Mouse (Mus musculus) neural tube, embryonic 14.5 days (tissue): ENCODE data around the gene Kcmf1. TPM values are rescaled to one million over a fixed set of nuclear protein-coding genes. Genes with fewer than 3 reads are reported as not detected.

Experiments used
- ATAC-seq: fragments of 200-750 bp; cut with Nextera tagmentation; 2 replicates; pipeline ENCODE4 v1.8.0; 2017; ENCODE audit warnings: low read depth, mild to moderate bottlenecking, moderate TSS enrichment, moderate library complexity
- H3K27ac ChIP-seq: fragments of 300-500 bp; sonication (generic); 2 replicates; pipeline ENCODE4 v1.5.1; 2014; ENCODE audit warnings: low read depth, mild to moderate bottlenecking, control low read depth, low read length, moderate library complexity, mixed read lengths
- H3K27me3 ChIP-seq: fragments of 300-500 bp; sonication (generic); 2 replicates; pipeline ENCODE4 v1.6.1; 2014; ENCODE audit warnings: low read length; ENCODE audit not compliant: control insufficient read depth, insufficient read depth
- H3K36me3 ChIP-seq: fragments of 300-500 bp; sonication (generic); 2 replicates; pipeline ENCODE4 v1.6.1; 2014; ENCODE audit warnings: low read length, mixed read lengths; ENCODE audit not compliant: control insufficient read depth, insufficient read depth
- H3K4me1 ChIP-seq: fragments of 300-500 bp; sonication (generic); 2 replicates; pipeline ENCODE4 v1.6.1; 2014; ENCODE audit warnings: low read length; ENCODE audit not compliant: control insufficient read depth, insufficient read depth
- H3K4me2 ChIP-seq: fragments of 300-500 bp; sonication (generic); 2 replicates; pipeline ENCODE4 v1.6.1; 2014; ENCODE audit warnings: mild to moderate bottlenecking, low read depth, low read length, control low read depth
- H3K4me3 ChIP-seq: fragments of 300-500 bp; sonication (generic); 2 replicates; pipeline ENCODE4 v1.5.1; 2014; ENCODE audit warnings: low read depth, low read length, control low read depth, mixed read lengths
- H3K9ac ChIP-seq: fragments of 300-500 bp; sonication (generic); replicated peaks from 2 replicates; pipeline ENCODE4 v1.6.1; 2014; ENCODE audit warnings: low read depth, mild to moderate bottlenecking, control low read depth, low read length, mixed read lengths
- H3K9me3 ChIP-seq: fragments of 300-500 bp; sonication (generic); 2 replicates; pipeline ENCODE4 v1.6.1; 2016; ENCODE audit warnings: low read length; ENCODE audit not compliant: control insufficient read depth
- WGBS: fragments of 180-500 bp; shearing (Covaris S2); extraction: QIAGEN DNeasy Blood & Tissue Kit; methylation state at CpG from one replicate; pipeline ENCODE4 v1.1.7; 2014; 5-methylcytosine and 5-hydroxymethylcytosine counted together
- polyA plus RNA-seq: library from polyadenylated mRNA; unstranded; fragments of >200 nt; fragmentation: Nextera tagmentation; extraction: Ambion mirVana; gene quantifications from 2 replicates; pipeline ENCODE4 v1.2.1, GENCODE M21; 2014

Kcmf1 gene
- polyA plus RNA-seq = 36.3 and 37.1 TPM in 2 replicates

DNA sequence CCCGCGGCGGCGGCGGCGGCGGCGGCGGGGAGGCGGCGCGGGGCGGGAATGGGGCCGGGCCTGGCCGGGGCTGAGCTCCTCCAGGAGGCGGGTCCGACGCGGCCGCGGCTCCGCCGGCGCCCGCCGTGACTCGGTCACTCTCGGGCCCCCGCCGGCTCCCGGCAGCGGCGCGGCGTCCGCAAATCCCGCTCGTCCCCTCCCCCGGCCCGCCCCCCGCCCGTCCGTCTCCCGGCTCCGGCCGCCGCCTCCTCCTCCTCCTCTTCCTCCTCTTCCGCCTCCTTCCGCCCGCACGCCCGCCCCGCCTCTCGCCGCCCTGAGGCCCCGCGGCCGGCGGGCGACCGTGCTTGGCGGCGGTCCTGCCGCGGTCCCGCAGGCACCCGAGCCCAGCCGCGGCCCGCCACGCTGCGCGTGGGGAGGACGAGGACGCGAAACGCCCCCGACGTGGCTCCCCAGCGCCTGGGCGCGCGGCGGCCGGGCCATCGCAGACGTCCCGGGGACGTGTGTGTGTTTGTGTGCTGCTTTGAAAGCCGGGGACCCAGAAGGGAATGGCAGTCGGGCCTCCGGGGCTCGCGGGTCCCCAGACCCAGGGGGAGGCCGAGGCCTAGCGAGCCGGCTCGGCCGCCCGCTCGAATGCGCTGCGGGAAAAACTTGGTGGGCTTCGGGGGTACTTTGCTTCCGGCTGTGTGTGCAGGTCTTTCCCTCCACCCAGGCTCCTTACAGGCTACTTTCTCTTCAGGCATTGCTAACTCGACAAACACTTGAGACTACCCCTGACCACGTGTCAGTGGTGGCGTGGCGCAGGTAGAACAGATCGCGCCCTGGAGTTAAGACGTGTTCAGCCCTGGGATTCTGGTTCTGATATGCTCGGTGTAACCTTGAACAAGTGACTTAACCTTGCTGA is at the start of gene Kcmf1:
Kcmf1 (minus strand) TSS at position 199 of the 901 bp plus-strand sequence.
- H3K4me3 ChIP-seq = peak within 1 kb of the TSS; percentile 96
- under 1% methylated on average over 60 of the region's 113 CpGs for whole genome bisulfite sequencing
- peak within 1 kb of the TSS; percentile 97 for H3K27ac ChIP-seq
- no peaks in the 10 kb centered on the region for H3K9me3 ChIP-seq
- H3K4me2 ChIP-seq = peak within 1 kb of the TSS; percentile 62
- no peaks in the 10 kb centered on the region; the same call in 1 of the 2 replicates for H3K27me3 ChIP-seq
- H3K4me1 ChIP-seq = peaks cover 9% of the 10 kb centered on the region; the same call in 1 of the 2 replicates
- ATAC-seq = peak; percentile 82
- peak within 1 kb of the TSS; percentile 98 for H3K9ac ChIP-seq
- no peaks in the 10 kb centered on the region for H3K36me3 ChIP-seq

DNA sequence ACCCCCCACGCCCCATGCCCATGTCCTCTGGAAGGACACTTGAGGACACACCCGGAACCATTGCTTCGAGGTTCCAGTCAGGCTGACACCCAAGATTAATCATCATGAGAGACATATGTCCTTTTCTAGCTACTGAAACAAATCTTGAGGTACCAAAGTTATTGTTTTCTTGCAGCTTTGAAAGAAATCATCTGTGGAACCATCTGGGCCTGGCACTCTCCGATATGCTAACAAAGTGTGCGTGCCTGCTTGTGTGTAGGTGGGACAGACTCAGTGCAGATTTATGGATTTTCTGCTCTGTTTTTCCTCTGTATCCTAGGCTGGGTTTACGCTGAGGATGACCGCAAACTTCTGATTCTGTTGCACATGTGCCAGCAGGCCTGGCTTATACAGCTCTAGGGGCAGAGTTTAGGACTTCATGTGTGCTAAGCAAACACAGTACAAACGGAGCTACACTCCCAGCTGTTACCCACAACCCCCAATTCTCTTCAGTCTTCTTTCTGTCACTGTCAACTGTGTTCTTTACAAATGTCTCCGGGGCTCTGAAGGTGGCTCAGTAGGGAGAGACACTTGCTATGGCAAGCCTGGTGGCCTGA is 49.5 kb upstream of the Kcmf1 start:
- no peak overlapping the region for H3K4me2 ChIP-seq
- no peaks in the 10 kb centered on the region for H3K4me1 ChIP-seq
- no peak overlapping the region for H3K4me3 ChIP-seq
- H3K27ac ChIP-seq = no peak overlapping the region
- no peak overlapping the region for H3K9ac ChIP-seq
- WGBS = 87% methylated on average over 9 of the region's 9 CpGs
- no peaks in the 10 kb centered on the region for H3K36me3 ChIP-seq
- no peaks in the 10 kb centered on the region for H3K27me3 ChIP-seq
- no peaks in the 10 kb centered on the region for H3K9me3 ChIP-seq
- no peak for ATAC-seq

DNA sequence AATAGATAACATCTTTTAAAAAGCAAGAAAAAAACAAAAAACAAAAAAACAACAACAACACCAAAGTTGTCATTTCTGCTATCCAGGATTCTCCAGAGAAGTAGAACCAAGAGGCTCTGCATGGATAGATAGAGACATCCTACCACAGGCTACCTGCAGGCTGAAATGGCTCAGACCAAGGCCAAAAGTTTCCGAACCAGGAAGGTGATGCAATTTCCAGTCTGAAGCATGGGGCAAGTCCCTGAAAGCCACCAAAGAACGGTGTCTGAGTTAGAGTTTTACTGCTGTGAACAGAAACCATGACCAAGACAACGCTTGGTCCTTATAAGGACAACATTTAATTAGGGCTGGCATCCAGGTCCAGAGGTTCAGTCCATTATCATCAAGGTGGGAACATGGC is 48.6 kb upstream of the Kcmf1 start:
- H3K36me3 ChIP-seq = no peaks in the 10 kb centered on the region
- ATAC-seq = no peak
- no peaks in the 10 kb centered on the region for H3K9me3 ChIP-seq
- H3K27ac ChIP-seq = no peak overlapping the region
- H3K27me3 ChIP-seq = no peaks in the 10 kb centered on the region
- WGBS = 94% methylated on average over 3 of the region's 3 CpGs
- H3K9ac ChIP-seq = no peak overlapping the region
- H3K4me3 ChIP-seq = no peak overlapping the region
- no peaks in the 10 kb centered on the region for H3K4me1 ChIP-seq
- H3K4me2 ChIP-seq = no peak overlapping the region

DNA sequence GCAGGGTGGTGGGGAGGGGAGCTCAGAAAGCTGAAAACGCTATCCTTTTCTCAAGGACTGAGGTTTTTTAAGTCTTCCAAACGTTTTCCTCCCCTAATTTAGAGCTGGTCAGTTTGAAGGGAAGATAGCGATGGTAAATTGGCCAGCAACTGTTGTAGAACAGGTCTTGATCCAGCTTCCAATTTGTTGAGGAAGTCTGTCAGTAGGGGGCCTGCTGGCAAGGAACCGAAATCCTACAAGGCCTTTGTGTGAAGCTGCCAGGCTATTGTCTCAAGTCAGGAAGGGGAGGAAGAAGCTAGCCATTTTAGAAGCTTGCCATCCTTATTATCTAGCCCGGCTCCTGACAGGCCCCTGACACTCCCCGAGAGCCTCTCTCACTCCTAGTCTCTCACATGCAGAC is 48.2 kb upstream of the Kcmf1 start:
- Histone ChIP-seq H3K4me2 (no peak overlapping the region), H3K9ac (no peak overlapping the region), H3K9me3 (no peaks in the 10 kb centered on the region), H3K27ac (no peak overlapping the region), H3K27me3 (no peaks in the 10 kb centered on the region), H3K4me3 (no peak overlapping the region), H3K36me3 (no peaks in the 10 kb centered on the region), H3K4me1 (no peaks in the 10 kb centered on the region)
- no peak for ATAC-seq
- WGBS = 38% methylated on average over 6 of the region's 6 CpGs

DNA sequence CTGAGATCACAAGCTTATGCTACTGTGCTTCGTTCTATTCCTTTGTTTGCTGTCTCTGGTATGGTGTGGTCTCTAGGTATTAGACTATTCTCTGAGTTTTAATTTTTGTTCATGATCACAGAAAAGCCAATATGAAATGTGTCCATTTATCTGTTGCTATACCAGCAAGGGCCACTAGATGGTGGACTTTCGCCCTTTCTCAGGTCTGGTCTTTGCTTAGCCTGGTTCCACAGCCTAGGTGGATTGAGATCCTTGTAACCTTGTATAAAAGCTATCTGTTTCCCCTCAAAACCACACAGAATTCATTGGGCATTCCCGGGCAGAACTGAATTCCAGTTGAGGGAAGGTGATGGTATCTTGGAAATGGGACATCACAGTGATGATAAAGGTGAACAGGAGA is 40.7 kb upstream of the Kcmf1 start:
- Histone ChIP-seq H3K4me2 (no peak overlapping the region), H3K9ac (no peak overlapping the region), H3K4me1 (no peaks in the 10 kb centered on the region), H3K27ac (no peak overlapping the region), H3K36me3 (no peaks in the 10 kb centered on the region), H3K9me3 (no peaks in the 10 kb centered on the region), H3K4me3 (no peak overlapping the region), H3K27me3 (no peaks in the 10 kb centered on the region)
- ATAC-seq = peak; percentile 72
- 11% methylated on average over 3 of the region's 3 CpGs for WGBS

DNA sequence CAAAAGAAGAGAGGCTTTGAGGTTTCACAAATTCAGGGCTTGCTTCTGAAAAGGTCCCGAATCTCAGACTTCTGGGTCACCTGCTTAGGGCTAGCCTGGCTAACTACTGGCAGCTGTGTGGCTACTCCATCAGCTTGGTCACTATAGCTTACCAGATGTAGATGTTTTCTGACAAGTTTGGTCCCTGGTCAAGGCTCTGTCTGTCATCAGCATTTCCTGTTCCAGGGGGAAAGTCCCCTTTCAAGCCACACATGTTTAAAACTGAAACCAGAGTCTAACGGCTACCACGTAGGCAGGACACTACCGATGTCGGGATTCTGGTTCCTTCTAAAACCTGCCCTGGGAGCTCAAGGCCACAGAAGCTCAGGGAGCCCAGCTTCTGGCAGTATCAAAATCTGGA is 38.1 kb upstream of the Kcmf1 start:
- Histone ChIP-seq H3K36me3 (no peaks in the 10 kb centered on the region), H3K27me3 (no peaks in the 10 kb centered on the region), H3K4me3 (no peak overlapping the region), H3K9ac (no peak overlapping the region), H3K9me3 (no peaks in the 10 kb centered on the region), H3K4me2 (no peak overlapping the region), H3K27ac (no peak overlapping the region), H3K4me1 (no peaks in the 10 kb centered on the region)
- ATAC-seq = no peak
- WGBS = 83% methylated on average over 5 of the region's 5 CpGs

DNA sequence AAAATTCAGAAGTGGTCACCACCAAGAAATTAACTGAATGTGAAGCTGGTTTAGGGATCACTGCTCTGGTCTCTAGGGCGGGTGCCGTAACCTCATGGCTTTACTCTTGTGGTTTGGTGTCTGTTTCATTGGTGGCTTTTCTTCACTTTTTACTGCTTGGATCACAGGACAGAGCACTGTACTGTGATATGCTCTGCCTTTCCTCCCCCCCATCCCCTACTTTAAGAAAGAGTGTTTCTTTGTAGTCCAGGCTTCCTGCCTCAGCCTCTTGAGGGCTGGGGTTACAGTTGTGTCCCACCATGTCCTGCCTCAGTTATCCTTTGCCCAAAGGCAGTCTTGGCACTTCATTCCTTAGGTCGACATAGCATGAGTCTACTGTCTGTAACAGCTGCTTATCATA is 37.7 kb upstream of the Kcmf1 start:
- no peaks in the 10 kb centered on the region for H3K9me3 ChIP-seq
- H3K4me3 ChIP-seq = no peak overlapping the region
- H3K4me1 ChIP-seq = no peaks in the 10 kb centered on the region
- H3K9ac ChIP-seq = no peak overlapping the region
- 94% methylated on average over 3 of the region's 3 CpGs for WGBS
- H3K36me3 ChIP-seq = no peaks in the 10 kb centered on the region
- H3K27me3 ChIP-seq = no peaks in the 10 kb centered on the region
- H3K4me2 ChIP-seq = no peak overlapping the region
- no peak for ATAC-seq
- no peak overlapping the region for H3K27ac ChIP-seq

DNA sequence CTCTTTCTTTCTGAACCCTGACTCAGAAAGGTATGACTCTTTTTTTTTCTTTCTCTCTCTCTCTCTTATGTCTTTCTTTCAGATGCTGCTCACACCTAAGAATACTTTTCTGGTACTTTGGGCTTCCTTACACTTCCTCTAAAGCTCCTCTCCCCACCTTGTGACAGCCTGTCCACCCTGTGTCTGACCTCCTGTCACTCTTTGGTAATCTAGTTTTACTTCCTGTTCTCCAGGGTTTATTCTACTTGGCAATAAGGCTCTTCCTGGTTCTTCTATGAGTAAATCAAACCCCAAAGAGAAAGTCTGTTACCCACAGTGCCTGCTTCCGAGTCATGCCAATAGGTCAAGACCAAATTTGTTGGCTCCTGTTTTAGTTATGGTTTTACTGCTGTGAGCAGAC is 33.2 kb upstream of the Kcmf1 start:
- Histone ChIP-seq H3K36me3 (no peaks in the 10 kb centered on the region), H3K4me1 (no peaks in the 10 kb centered on the region), H3K4me2 (no peak overlapping the region), H3K27ac (no peak overlapping the region), H3K9me3 (no peaks in the 10 kb centered on the region), H3K9ac (no peak overlapping the region), H3K27me3 (no peaks in the 10 kb centered on the region), H3K4me3 (no peak overlapping the region)
- no peak for ATAC-seq
- WGBS = 100% methylated on average over 1 of the region's 1 CpGs

DNA sequence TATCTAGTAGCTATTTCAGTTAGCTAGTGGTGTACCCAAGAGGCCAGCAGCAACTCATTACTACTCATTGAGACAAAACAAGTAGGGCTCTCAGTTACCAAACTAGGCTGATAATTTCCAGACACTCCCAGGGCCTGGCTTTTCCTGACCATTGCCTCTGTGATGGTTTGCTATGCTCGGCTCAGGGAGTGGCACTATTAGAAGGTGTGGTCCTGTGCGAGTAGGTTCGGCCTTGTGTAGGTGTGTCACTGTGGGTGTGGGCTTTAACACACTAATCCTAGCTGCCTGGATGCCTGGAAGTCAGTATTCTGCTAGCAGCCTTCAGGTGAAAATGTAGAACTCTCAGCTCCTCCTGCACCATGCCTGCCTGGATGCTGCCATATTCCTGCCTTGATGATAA is 31.8 kb upstream of the Kcmf1 start:
- H3K4me3 ChIP-seq = no peak overlapping the region
- whole genome bisulfite sequencing = 92% methylated on average over 3 of the region's 3 CpGs
- H3K9me3 ChIP-seq = no peaks in the 10 kb centered on the region
- ATAC-seq = no peak
- no peak overlapping the region for H3K4me2 ChIP-seq
- no peak overlapping the region for H3K27ac ChIP-seq
- no peaks in the 10 kb centered on the region for H3K27me3 ChIP-seq
- H3K4me1 ChIP-seq = no peaks in the 10 kb centered on the region
- H3K9ac ChIP-seq = no peak overlapping the region
- no peaks in the 10 kb centered on the region for H3K36me3 ChIP-seq
